Mouse (Mus musculus): ENCODE results near the gene Tepp. TPM values are rescaled to one million over a fixed set of nuclear protein-coding genes. Genes with fewer than 3 reads are reported as not detected.

Gene Tepp
- total RNA-seq (2021): not detected

DNA sequence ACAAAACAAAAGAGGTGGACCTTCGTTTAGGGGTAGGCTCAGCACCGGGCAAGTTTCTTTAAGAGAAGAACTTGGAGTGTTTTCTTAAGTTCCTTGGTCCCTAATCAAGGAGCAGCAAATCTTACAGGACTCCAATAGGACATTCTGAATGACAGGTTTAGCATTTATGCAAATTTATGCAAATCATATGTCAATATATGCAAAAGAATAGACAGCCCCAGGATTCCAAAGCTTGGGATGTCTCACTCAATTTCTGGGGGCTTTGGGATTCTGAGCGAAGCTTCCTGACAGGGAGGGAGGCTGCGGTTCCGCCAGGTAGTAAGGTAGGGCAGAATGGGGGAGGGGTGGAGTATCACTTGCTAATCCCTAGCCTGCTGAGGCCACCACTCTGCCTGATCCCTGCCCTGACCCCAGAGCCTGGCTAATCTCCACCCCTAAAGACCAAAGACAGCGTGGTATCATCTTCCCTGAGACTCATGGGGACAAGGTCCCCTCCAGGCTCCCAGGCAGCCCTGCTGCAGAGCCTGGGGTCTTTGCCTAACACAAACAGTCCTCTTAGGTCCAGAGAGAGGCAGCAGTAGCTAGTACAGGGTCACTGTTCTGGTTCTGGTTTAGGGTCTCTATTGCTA lies at the start of gene Tepp:
Gene Tepp (plus strand): TSS at position 225 of the 629 bp plus-strand sequence.
- DNase-seq (ENCODE audit: extremely low spot score in 1 of 2, low spot score in 1 of 2): no peak

DNA sequence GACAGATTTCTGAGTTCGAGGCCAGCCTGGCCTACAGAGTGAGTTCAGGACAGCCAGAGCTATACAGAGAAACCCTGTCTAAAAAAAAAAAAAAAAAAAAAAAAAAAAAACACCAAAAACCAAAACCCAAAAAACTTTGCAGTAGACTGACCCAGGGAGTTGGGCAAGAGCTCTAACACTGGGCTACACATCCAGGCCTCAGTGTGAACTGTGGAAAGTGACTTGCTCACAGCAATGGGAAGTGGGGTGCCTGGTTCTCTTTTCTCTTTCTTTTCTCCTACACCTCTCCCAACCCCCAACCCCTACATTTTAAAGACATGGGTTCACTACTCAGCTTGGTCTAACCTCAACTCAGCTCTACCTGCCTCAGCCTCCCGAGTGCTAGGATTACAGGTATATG lies 48.2 kb upstream of the Tepp start:
- DNase-seq (ENCODE audit: extremely low spot score in 1 of 2, low spot score in 1 of 2): no peak

DNA sequence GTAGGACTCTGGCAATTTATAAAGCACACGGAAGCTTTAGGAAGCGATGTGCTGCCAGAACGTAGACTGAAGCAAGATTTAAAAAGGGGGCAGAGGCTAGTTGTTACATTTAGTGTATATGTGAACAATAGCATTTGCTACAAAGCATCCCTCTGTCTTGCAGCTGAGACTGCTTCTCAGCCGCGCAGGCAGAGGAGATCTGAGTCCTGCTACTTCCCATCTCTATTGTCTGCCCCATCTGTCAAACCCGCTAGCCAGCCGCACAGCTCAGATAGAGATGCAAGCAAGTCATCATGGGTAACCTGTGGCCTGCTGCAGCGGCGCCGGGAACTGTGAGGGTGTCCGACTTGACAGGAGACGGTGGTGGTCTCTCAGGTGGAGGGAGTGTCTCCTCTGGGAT lies 39.9 kb upstream of the Tepp start:
- DNase-seq (ENCODE audit: extremely low spot score in 1 of 2, low spot score in 1 of 2): no peak

DNA sequence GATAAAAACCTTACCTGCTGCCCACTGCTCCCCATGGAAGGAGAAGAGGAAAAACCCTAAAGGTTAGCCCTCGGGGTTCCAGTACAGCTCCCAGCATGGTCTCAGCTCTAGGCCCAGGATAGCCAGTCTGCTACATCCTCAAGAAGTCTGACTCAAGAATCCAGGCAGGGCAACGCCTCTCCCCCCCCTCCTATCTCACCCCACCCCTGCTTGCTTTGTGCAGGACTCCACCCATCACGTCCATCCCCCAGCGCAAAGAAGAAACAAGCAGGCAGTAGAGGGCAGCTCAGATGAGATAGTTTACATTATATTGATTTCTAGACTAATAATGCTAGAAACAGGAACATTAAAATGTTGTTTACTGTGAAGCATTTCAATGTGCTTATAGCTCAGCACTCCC lies 38.5 kb upstream of the Tepp start:
- DNase-seq (ENCODE audit: extremely low spot score in 1 of 2, low spot score in 1 of 2): no peak

DNA sequence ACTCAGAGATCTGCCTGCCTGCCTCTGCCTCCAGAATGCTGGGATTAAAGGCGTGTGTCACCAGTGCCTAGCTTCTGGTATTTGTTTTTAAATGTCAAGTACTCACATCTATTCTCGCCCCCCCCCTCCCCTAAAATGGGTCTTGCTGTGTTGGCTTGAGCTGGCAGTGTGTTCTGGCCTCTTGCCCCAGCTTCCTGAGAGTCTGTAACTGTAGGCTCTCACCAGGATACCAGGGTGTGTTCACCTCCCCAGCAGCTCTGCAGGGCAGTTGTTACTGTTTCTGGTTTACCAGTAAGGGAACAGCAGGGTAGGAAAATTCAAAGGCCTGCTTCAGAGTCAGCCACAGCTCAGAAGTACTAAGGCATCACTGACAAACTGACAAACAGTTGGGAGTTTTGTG lies 37.5 kb upstream of the Tepp start:
- DNase-seq (ENCODE audit: extremely low spot score in 1 of 2, low spot score in 1 of 2): no peak

DNA sequence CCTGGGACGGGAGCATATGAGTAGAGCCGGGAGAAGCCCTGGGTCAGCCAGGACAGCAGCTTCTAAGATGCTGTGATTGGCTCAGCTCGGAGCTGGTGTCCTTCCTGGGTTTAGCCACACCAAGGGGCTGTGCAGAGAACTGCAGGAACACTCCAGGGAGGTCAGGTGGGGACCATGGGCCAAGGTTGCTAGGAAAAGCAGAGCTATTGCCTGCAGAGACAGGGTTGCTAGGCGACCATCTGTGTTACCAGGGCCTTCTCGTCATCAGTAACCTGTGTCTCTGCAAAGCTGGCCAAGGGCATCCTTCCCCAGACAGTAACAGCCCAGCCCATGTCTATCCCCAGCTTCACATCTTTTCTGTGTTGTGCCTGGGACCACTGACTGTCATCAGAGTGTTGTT lies 28.9 kb upstream of the Tepp start:
- DNase-seq (ENCODE audit: extremely low spot score in 1 of 2, low spot score in 1 of 2): peak in 1 of 2 experiments; percentile 8

DNA sequence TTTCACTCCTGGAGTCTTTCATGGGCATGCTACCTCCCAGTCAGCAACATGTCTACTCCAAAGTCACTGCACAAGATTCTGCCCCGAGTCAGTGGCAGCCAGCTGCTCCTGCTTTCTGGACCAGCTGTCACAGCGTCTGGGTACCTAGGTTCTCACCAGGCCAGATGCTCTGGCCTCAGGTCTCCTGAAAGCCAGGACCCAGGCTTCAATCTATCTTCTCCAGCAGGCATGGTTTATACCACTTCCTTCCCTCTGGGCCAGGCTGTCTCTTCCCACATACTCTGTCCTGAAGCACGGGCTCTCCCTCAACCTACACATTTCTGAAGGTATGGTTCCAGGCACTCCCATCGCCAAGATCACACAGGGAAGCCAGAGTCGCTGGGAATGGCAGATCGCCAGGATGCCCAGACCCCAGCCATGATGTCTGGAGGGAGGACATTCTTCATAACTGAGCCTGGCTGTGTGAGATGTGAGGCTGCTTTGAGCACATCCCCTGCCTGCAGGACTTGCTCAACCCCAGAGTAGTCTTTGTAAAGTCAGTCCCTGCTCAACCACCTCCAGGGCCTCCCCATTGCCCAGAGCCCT lies 21.2 kb upstream of the Tepp start:
- no peak for DNase-seq (ENCODE audit: extremely low spot score in 1 of 2, low spot score in 1 of 2)

DNA sequence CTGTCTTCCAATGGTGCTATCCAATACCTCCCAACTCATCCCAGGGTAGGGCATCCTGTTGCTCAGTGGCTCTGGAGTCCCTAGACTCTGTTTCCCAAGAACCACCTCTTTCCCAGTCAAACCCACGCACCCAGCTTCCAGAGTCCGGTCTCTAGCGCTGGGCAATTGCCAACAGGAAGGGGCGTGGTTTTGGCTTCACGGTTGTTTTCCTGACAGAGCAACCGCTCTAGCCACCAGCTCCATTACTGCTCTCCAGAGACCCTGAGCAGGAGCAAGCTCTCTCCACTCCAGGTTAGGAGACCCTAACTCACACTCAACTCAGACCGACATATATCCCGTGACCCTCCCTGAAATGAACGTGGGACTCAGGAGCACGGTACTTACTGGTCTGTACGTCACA lies 17.2 kb upstream of the Tepp start:
- DNase-seq (ENCODE audit: extremely low spot score in 1 of 2, low spot score in 1 of 2): peak in 1 of 2 experiments; percentile 48

DNA sequence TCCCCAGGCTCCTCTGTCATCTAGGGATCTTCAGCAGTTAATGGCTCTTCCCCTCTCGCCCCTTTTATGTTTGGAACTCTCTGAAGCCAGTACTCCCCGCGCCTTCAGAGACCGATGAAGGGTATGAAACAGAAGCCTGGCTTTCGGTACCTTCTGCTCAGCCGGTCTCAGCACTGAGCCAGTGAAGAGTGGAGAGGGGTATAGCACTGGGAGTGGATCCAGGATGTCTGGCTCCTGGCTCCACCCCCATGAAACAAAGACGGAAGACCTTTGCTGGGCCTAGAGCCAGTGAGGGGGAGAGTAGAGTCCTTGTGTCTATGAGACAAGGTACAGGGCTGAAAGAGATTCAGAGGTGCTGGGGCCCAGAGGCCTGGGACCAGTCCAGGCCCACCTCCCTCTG lies 16.5 kb upstream of the Tepp start:
- DNase-seq (ENCODE audit: extremely low spot score in 1 of 2, low spot score in 1 of 2): no peak

DNA sequence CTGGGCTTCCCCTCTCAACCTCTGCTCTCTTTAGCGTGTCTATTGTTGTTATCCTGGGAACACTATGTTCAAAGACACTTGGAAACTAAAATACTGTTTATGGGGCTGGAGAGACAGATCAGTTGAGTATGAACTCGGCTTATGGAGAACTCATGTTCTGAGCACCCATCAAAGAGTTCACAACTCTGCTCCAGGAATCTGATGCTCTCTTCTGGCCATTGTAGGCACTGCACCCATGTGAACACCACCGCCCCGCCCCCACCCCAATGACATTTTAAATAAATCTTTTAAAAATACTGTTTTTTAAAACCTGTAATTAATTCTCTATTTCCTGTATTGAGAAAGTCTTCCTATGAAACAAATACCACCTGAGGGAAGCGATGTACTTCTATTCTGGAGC lies 8.0 kb upstream of the Tepp start:
- peak in 1 of 2 experiments; percentile 51 for DNase-seq (ENCODE audit: extremely low spot score in 1 of 2, low spot score in 1 of 2)

DNA sequence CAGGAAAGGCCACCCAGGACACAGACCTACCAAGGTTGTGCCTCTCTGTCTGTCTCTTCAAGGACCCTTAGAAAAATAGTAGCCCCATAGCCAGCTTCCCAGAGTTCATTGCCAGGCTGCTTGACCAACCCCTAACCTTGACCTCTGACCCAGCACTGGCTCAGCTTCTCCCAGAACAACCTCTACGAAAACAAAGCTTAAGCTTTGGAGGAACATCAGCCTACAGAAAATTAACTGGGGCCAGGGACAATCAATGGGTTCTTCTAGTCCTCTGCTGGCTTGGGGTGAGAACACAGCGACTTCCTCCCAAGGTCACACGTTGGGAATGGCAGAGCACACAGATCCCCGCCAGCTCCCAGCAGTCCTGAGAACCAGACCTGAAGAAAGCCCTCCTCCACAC lies 4.8 kb upstream of the Tepp start:
- no peak for DNase-seq (ENCODE audit: extremely low spot score in 1 of 2, low spot score in 1 of 2)

DNA sequence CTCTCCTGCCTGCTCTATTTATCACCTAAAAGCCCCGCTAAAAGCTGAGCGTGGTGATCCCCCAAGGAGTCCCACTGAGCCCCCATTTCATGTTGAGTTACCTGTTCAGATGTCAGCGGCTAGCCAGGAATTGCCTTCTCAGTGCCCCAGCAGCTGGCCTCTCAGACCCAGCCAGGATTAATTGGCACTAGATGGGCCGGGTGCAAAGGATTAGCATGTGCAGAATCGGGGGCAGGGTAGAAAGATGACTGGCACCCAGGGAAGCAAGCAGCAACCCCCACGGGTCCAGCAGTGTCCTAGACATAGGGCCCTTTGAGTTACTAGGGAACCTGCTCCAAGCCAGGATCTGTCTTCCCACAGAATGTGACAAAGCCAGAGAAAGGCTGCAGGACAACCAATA lies 3.9 kb upstream of the Tepp start, which contains the start of gene Cngb1:
Gene Cngb1 (minus strand): TSS at position 155 of the 400 bp plus-strand sequence.
- DNase-seq (ENCODE audit: extremely low spot score in 1 of 2, low spot score in 1 of 2): no peak

DNA sequence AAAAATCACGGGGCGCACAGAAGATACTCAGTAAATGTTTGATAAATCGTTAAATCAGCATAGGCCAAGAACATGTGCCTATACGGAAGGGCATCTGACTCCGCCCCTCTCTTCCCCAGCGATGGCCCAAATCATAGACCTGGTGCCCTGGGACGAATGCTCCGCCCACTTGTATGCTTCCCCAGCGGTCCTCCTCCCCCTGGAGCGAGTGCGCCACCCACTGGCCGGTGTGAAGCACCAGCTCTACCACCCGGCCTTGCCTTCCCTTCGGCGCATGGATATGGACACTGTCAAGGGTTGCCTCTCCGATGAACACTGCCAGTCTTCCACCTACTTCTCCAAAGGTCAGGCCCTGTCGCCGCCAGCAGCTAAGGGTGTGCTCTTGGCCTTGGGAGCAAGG lies 2.5 kb downstream of the Tepp start:
- no peak for DNase-seq (ENCODE audit: extremely low spot score in 1 of 2, low spot score in 1 of 2)

DNA sequence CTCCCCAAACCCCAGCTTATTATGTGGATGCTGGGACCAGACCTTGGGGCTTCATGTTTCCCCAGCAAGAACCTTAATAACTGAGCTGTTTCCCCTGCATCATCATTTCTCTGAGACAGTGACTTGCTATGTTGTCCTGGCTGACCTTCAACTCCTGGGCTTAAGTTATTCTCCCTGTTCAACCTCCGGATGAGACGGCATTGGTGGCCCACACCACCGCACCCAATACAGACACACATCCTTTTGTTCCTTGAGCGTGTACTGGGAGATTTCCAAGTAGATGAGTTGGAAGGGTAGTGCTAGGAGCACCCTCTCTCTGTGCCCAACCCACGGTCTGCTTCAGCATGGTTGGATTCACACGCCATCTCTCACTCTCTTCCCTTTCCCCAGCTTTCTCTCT lies 3.5 kb downstream of the Tepp start:
- no peak for DNase-seq (ENCODE audit: extremely low spot score in 1 of 2, low spot score in 1 of 2)

DNA sequence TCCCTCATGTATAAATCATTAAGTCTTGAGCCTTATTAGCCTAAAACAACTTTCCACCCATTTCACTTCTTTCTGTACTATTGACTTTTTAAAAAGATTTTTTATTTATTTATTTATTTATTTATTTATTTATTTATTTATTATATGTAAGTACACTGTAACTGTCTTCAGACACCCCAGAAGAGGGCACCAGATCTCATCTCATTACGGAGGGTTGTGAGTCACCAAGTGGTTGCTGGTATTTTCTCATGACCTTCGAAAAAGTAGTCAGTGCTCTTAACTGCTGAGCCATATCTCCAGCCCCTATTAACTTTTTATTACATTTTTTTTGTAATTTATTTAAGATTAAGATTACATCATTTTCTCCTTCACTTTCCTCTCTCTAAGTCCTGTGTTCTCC lies 4.3 kb downstream of the Tepp start:
- DNase-seq (ENCODE audit: extremely low spot score in 1 of 2, low spot score in 1 of 2): no peak

DNA sequence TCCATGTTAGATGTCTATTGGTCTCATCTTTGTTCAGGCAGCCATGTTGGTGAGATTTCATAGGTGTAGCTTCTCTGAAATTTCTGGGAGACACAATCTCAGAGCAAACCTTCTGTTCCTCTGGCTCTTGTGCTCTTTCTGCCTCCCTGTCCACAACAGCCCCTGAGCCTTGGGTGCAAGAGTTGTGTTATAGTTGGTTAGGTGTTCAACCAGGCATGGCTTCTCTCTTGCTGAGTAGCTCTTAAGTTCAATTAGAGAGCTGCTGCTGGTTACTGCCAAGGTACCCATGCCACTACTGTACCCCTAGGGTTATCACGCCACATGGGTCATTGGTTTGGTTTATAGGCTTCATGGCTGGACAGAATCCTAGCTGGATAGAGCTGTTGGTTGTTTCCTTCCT lies 5.0 kb downstream of the Tepp start:
- DNase-seq (ENCODE audit: extremely low spot score in 1 of 2, low spot score in 1 of 2): no peak

DNA sequence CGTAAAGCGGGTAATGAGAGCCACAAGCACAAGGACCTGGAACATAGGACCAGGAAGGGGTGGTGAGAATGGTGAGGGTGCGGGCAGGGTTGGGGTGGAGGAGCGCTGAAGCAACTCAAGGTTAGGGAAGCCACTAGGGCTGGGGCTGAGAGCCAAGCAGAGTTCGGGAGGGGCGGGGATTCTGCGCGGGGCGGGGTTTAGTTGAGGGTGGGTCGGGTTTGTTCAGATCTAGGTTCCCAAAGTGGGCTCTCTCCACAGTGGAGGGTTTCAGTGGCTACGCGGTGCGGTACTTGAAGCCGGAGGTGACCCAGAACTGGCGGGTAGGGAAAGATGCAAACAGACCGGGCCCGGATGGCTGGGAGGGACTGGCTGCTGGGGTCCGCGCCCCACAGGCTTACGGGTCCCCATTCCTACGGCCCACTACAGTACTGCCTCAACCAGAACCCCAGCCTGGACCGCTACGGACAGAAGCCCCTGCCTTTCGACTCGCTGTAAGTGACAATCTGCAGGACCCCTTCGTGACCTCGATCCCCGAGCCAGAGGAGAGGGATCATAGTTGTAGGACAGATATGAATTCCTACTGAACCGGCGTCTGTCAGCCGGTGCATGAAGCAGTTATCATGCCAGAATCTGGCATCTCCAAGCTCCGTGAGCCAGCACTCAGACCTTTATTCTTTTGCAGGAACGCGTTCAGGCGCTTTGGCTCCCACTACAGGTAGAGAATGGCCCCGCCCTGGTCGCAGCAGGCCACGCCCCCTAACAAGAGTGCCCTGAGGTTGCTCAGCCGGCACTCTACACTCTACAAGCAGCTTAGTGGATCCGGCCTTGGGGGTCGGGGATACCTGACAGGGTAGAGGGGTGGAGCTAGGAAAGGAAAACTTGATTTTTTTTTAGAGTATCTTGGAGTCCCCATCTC lies 10.1 kb downstream of the Tepp start:
- no peak for DNase-seq (ENCODE audit: extremely low spot score in 1 of 2, low spot score in 1 of 2)

DNA sequence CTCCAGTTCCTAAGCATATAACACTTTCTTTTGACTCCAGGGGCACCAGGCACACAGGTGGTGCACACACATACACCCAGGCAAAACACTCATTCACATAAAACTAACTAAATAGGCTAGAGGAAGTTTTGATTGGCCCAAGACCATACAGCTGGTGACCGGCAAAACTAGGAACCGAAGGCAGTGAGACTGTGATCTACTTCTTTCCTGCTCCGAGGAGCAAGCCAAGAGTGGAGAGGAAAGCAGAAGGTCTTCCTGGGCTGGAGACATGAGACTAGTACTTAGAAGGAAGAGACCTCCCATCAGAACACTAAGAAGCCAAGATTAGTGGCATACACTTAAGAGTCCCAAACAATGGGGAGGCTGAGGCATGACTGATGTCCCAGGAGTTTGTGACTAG lies 12.8 kb downstream of the Tepp start:
- no peak for DNase-seq (ENCODE audit: extremely low spot score in 1 of 2, low spot score in 1 of 2)

DNA sequence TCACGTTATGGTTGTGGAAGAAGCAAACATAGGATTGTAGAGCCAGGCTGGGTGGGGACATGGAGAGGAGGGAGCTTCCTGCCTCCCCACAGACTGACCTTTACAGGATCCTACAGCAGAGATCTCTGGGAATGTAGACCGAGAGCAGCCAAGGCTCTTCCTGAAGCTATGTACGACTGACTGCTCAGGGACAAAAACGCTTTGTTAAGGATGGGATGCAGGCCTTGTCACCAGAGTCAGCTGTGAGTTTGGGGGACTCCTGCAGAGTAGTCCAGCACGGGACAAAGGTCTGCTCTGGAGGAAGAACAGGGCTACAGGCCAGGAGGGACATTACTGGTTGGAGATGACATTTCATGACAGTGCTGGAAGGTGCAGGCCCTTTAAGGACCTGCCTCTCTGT lies 14.3 kb downstream of the Tepp start:
- no peak for DNase-seq (ENCODE audit: extremely low spot score in 1 of 2, low spot score in 1 of 2)

DNA sequence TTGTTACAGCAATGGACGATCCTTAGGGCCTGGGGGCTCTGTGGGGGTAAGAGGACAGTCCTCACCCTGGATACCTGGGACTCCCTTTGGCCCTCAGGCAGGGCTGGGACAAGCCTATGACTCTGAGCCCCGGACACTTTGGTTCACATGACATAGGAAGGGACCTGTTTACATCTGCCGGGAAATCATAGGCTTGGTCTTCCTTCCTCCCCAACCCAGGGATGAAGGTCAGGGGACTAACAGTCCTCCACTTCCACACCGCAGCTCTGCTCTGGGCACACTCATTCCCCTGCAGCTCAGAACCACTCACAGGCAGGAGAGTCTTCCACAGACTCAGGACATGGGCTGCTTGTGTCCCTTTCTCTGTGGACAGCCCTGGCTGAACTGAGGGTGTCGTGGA lies 16.5 kb downstream of the Tepp start:
- DNase-seq (ENCODE audit: extremely low spot score in 1 of 2, low spot score in 1 of 2): no peak

DNA sequence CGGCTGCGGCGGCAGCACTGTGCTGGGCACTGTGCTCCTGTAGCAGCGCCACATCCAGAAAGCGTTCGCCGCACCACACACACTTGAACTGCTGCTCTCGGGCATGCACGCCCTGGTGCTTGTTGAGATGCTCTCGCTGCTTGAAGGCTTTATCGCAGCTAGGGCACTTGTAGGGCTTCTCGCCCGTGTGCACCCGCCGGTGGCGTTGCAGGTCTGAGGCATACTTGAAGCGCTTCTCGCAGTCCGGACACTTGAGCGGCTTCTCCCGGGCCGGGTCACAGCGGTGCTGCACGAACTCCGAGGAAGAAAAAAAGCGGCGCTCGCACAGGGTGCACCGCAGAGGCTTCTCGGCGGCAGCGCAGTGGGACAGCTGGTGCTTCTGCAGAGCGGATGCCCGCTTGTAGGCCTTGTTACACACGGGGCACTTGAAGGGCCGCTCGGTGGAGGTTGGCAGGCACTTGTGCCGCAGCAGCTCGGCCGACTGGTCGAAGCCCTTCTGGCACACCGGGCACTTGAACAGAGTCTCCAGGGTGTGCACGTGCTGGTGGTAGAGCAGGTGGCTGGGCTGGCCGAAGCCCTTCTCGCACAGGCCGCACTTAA lies 17.6 kb downstream of the Tepp start:
- DNase-seq (ENCODE audit: extremely low spot score in 1 of 2, low spot score in 1 of 2): no peak
